Mouse (Mus musculus) olfactory bulb, adult 2 months (tissue): ENCODE measurements around the gene Gm8159.
"Not testable (repeated sequence)": the region's sequence is repeated elsewhere in the genome, so short reads cannot be mapped to it uniquely, and the experiment has no call there.

Experiments used
- CTCF ChIP-seq: fragments of 200-500 bp; IDR thresholded peaks from 2 replicates; pipeline ENCODE4 v1.5.1; 2012; ENCODE audit warnings: low read depth, mild to moderate bottlenecking, low read length, moderate library complexity; ENCODE audit not compliant: insufficient read depth
- POLR2A ChIP-seq: fragments of 200-500 bp; IDR thresholded peaks from 2 replicates; pipeline ENCODE4 v1.6.1; 2012; ENCODE audit warnings: mild to moderate bottlenecking, low read depth, low read length, moderate library complexity; ENCODE audit not compliant: insufficient read depth

- TF ChIP-seq CTCF, POLR2A: not testable (repeated sequence)
These were observed at the start of gene Gm8159 for GRCm38 (mm10) chr14:4632052-4632451.
